ENCODE assay signal across 29 mouse cellular contexts in genomic region chr2:93083317-93083716, GRCm38 (mm10). TPM values are rescaled to one million over a fixed set of nuclear protein-coding genes. Genes with fewer than 3 reads are reported as not detected.
DNase-seq lines count a peak whose midpoint lies in the region; ATAC-seq and TF ChIP-seq lines count a peak whose summit lies in the region.
"Had no signal": no experiment of that assay in that cellular context is flagged by ENCODE, and none has a peak within 500 bp of the region (broad histone marks: within the 10 kb centered on the region; RNA-seq: fewer than 3 reads in every experiment).

No protein-coding gene starts in this region.

- ATAC-seq in hindbrain, embryonic 12.5 days (ENCODE audit: low FRiP score): no peak
- no peak for ATAC-seq in hindbrain, embryonic 13.5 days (ENCODE audit: low FRiP score)
- peak; percentile 81 for ATAC-seq in lung, embryonic 14.5 days (ENCODE audit: insufficient read depth)
- no peak for ATAC-seq in stomach, embryonic 14.5 days (ENCODE audit: insufficient number of reproducible peaks, insufficient read depth, low FRiP score, low read depth)
- no peak for ATAC-seq in stomach, postnatal 0 days (ENCODE audit: low FRiP score, low TSS enrichment)
- ATAC-seq: forebrain, embryonic 15.5 days; inflammation-experienced regulatory T-cells, adult 6 months; Patski had no signal

- H3K4me1 ChIP-seq in hindbrain, embryonic 12.5 days: peaks cover 22% of the 10 kb centered on the region
- H3K4me1 ChIP-seq in hindbrain, embryonic 13.5 days (replicated peaks): peaks cover 42% of the 10 kb centered on the region
- H3K4me1 ChIP-seq in lung, embryonic 14.5 days (ENCODE audit: insufficient read depth): peaks cover 17% of the 10 kb centered on the region
- no peaks in the 10 kb centered on the region for H3K4me1 ChIP-seq in lung, adult 2 months (ENCODE audit: control insufficient read depth, insufficient read depth, low read length)
- peaks cover 20% of the 10 kb centered on the region for H3K4me1 ChIP-seq in stomach, embryonic 14.5 days (ENCODE audit: control insufficient read depth, insufficient read depth, low read length)
- no peaks in the 10 kb centered on the region for H3K4me1 ChIP-seq in stomach, postnatal 0 days (replicated peaks; ENCODE audit: control insufficient read depth, insufficient read depth)
- H3K4me1 ChIP-seq: limb, embryonic 15.5 days; liver, embryonic 13.5 days; megakaryocyte, embryonic 14.5 days had no signal

- TF ChIP-seq EP300 in stomach, postnatal 0 days (optimal IDR thresholded peaks at IDR 0.05): no peak

- no peak for TF ChIP-seq CTCF in lung, embryonic 14.5 days (IDR thresholded peaks at IDR 0.05; ENCODE audit: low read depth)
- TF ChIP-seq CTCF in lung, adult 2 months (IDR thresholded peaks at IDR 0.05; ENCODE audit: insufficient read depth, low read length): no peak
- no peak for TF ChIP-seq CTCF in stomach, postnatal 0 days (IDR thresholded peaks at IDR 0.05; ENCODE audit: low read depth)

- no peaks in the 10 kb centered on the region for H3K9me3 ChIP-seq in hindbrain, embryonic 12.5 days (replicated peaks)
- no peaks in the 10 kb centered on the region for H3K9me3 ChIP-seq in hindbrain, embryonic 13.5 days
- H3K9me3 ChIP-seq in lung, embryonic 14.5 days (ENCODE audit: low read depth, low read length): no peaks in the 10 kb centered on the region
- H3K9me3 ChIP-seq in stomach, embryonic 14.5 days (ENCODE audit: control insufficient read depth, low read depth, low read length): no peaks in the 10 kb centered on the region; the same call in 1 of the 2 replicates
- no peaks in the 10 kb centered on the region for H3K9me3 ChIP-seq in stomach, postnatal 0 days (ENCODE audit: control insufficient read depth, low read length)
- H3K9me3 ChIP-seq: embryonic facial prominence, embryonic 13.5 days; forebrain, embryonic 10.5 days; forebrain, embryonic 15.5 days; heart, embryonic 10.5 days; heart, embryonic 15.5 days; hindbrain, embryonic 15.5 days; limb, embryonic 10.5 days; limb, embryonic 15.5 days; liver, embryonic 13.5 days; midbrain, embryonic 12.5 days; neural tube, embryonic 12.5 days had no signal

- no peaks in the 10 kb centered on the region for H3K36me3 ChIP-seq in hindbrain, embryonic 12.5 days
- no peaks in the 10 kb centered on the region for H3K36me3 ChIP-seq in hindbrain, embryonic 13.5 days
- H3K36me3 ChIP-seq in lung, embryonic 14.5 days (ENCODE audit: insufficient read depth): no peaks in the 10 kb centered on the region
- no peaks in the 10 kb centered on the region for H3K36me3 ChIP-seq in stomach, embryonic 14.5 days (ENCODE audit: control insufficient read depth, insufficient read depth, low read length)
- no peaks in the 10 kb centered on the region for H3K36me3 ChIP-seq in stomach, postnatal 0 days (ENCODE audit: control insufficient read depth, insufficient read depth, low read length)
- H3K36me3 ChIP-seq: embryonic facial prominence, embryonic 13.5 days; forebrain, embryonic 10.5 days; forebrain, embryonic 15.5 days; heart, embryonic 10.5 days; heart, embryonic 15.5 days; hindbrain, embryonic 15.5 days; limb, embryonic 10.5 days; limb, embryonic 15.5 days; liver, embryonic 13.5 days; midbrain, embryonic 12.5 days; neural tube, embryonic 12.5 days had no signal

- peak; percentile 77 for DNase-seq in lung, embryonic 14.5 days
- DNase-seq in lung, adult 2 months: no peak
- no peak for DNase-seq in stomach, postnatal 0 days (ENCODE audit: low spot score)
- no peak for DNase-seq in cerebellum, adult 9-10 months
- DNase-seq: adrenal gland, postnatal 25 days; cerebellum, adult 11-12 months; gastrocnemius, postnatal 25 days; heart, adult 11 months; kidney, adult 11 months; liver, embryonic 13.5 days; thymus, adult 18-20 months; thymus, postnatal 25 days had no signal

- no peak overlapping the region for H3K4me3 ChIP-seq in hindbrain, embryonic 12.5 days
- H3K4me3 ChIP-seq in hindbrain, embryonic 13.5 days: no peak overlapping the region
- H3K4me3 ChIP-seq in lung, embryonic 14.5 days (ENCODE audit: low read depth, low read length): no peak overlapping the region
- H3K4me3 ChIP-seq in lung, adult 2 months (replicated peaks; ENCODE audit: extremely low read depth, low read depth, low read length): no peak overlapping the region
- no peak overlapping the region for H3K4me3 ChIP-seq in stomach, embryonic 14.5 days (ENCODE audit: low read depth, low read length)
- H3K4me3 ChIP-seq in stomach, postnatal 0 days (ENCODE audit: low read depth, low read length): no peak overlapping the region
- H3K4me3 ChIP-seq: embryonic facial prominence, embryonic 13.5 days; forebrain, embryonic 10.5 days; forebrain, embryonic 15.5 days; heart, embryonic 10.5 days; heart, embryonic 15.5 days; hindbrain, embryonic 15.5 days; limb, embryonic 10.5 days; limb, embryonic 15.5 days; liver, embryonic 13.5 days; megakaryocyte, embryonic 14.5 days; midbrain, embryonic 12.5 days; myocyte; neural tube, embryonic 12.5 days had no signal

- no peak overlapping the region for H3K9ac ChIP-seq in hindbrain, embryonic 12.5 days
- H3K9ac ChIP-seq in hindbrain, embryonic 13.5 days: no peak overlapping the region
- no peak overlapping the region for H3K9ac ChIP-seq in lung, embryonic 14.5 days
- H3K9ac ChIP-seq in stomach, embryonic 14.5 days (replicated peaks; ENCODE audit: low read depth, low read length): no peak overlapping the region
- no peak overlapping the region for H3K9ac ChIP-seq in stomach, postnatal 0 days (ENCODE audit: low read length)
- H3K9ac ChIP-seq: embryonic facial prominence, embryonic 13.5 days; forebrain, embryonic 15.5 days; heart, embryonic 15.5 days; hindbrain, embryonic 15.5 days; limb, embryonic 15.5 days; liver, embryonic 13.5 days; midbrain, embryonic 12.5 days; neural tube, embryonic 12.5 days had no signal

- no peak overlapping the region for H3K4me2 ChIP-seq in hindbrain, embryonic 12.5 days (replicated peaks)
- no peak overlapping the region for H3K4me2 ChIP-seq in hindbrain, embryonic 13.5 days
- peak overlapping the region; percentile 10; the same call in 1 of the 2 replicates for H3K4me2 ChIP-seq in lung, embryonic 14.5 days
- no peak overlapping the region for H3K4me2 ChIP-seq in stomach, embryonic 14.5 days (replicated peaks; ENCODE audit: low read depth, low read length)
- H3K4me2 ChIP-seq in stomach, postnatal 0 days (replicated peaks; ENCODE audit: low read depth): no peak overlapping the region
- H3K4me2 ChIP-seq: embryonic facial prominence, embryonic 13.5 days; forebrain, embryonic 15.5 days; heart, embryonic 15.5 days; hindbrain, embryonic 15.5 days; limb, embryonic 15.5 days; liver, embryonic 13.5 days; midbrain, embryonic 12.5 days; neural tube, embryonic 12.5 days had no signal

- 47% methylated on average over 4 of the region's 4 CpGs for whole genome bisulfite sequencing in hindbrain, embryonic 12.5 days
- 51% methylated on average over 4 of the region's 4 CpGs for WGBS in hindbrain, embryonic 13.5 days
- 19% methylated on average over 4 of the region's 4 CpGs for WGBS in lung, embryonic 14.5 days
- WGBS in lung, adult 2 months: 54% methylated on average over 4 of the region's 4 CpGs
- WGBS in stomach, embryonic 14.5 days: 47% methylated on average over 4 of the region's 4 CpGs
- 58% methylated on average over 4 of the region's 4 CpGs for WGBS in stomach, postnatal 0 days

- TF ChIP-seq POLR2A in lung, adult 2 months (IDR thresholded peaks at IDR 0.05; ENCODE audit: borderline replicate concordance, extremely low read depth, low read depth, low read length): no peak

- H3K27ac ChIP-seq in hindbrain, embryonic 12.5 days: 0 out of 2 replicates have a peak overlapping the region, but pooled peaks have one; percentile 18
- no peak overlapping the region; the same call in 1 of the 2 replicates for H3K27ac ChIP-seq in hindbrain, embryonic 13.5 days
- peak overlapping the region; percentile 76 for H3K27ac ChIP-seq in lung, embryonic 14.5 days (ENCODE audit: low read depth)
- H3K27ac ChIP-seq in stomach, embryonic 14.5 days (ENCODE audit: low read length): peak overlapping the region; percentile 48; the same call in 1 of the 2 replicates
- H3K27ac ChIP-seq in stomach, postnatal 0 days (replicated peaks): no peak overlapping the region
- H3K27ac ChIP-seq: embryonic facial prominence, embryonic 13.5 days; forebrain, embryonic 10.5 days; forebrain, embryonic 15.5 days; heart, embryonic 15.5 days; hindbrain, embryonic 15.5 days; limb, embryonic 10.5 days; limb, embryonic 15.5 days; liver, embryonic 13.5 days; midbrain, embryonic 12.5 days; neural tube, embryonic 12.5 days had no signal

- H3K27me3 ChIP-seq in hindbrain, embryonic 12.5 days: no peaks in the 10 kb centered on the region
- no peaks in the 10 kb centered on the region for H3K27me3 ChIP-seq in hindbrain, embryonic 13.5 days
- H3K27me3 ChIP-seq in lung, embryonic 14.5 days (ENCODE audit: insufficient read depth, low read length): no peaks in the 10 kb centered on the region
- no peaks in the 10 kb centered on the region for H3K27me3 ChIP-seq in stomach, embryonic 14.5 days (ENCODE audit: control insufficient read depth, insufficient read depth, low read length)
- H3K27me3 ChIP-seq in stomach, postnatal 0 days (ENCODE audit: control insufficient read depth, insufficient read depth, low read length): no peaks in the 10 kb centered on the region; the same call in 1 of the 2 replicates
- H3K27me3 ChIP-seq: embryonic facial prominence, embryonic 13.5 days; forebrain, embryonic 15.5 days; heart, embryonic 15.5 days; hindbrain, embryonic 15.5 days; limb, embryonic 15.5 days; liver, embryonic 13.5 days; midbrain, embryonic 12.5 days; neural tube, embryonic 12.5 days; Patski had no signal

RNA-seq across cellular contexts. Expression of gene Prdm11, which starts 37.4 kb away (rescaled TPM):
- 2.9 and 3.6 TPM in 2 replicates for polyA plus RNA-seq in hindbrain, embryonic 12.5 days (2016; fragmentation: Nextera tagmentation; extraction: Ambion mirVana)
- 1.8 and 1.9 TPM in 2 replicates for polyA plus RNA-seq in hindbrain, embryonic 13.5 days (2015; fragmentation: Nextera tagmentation; extraction: Ambion mirVana)
- polyA plus RNA-seq in lung, embryonic 14.5 days (2014; fragmentation: Nextera tagmentation; extraction: Ambion mirVana): 4.4 and 4.8 TPM in 2 replicates
- polyA plus RNA-seq in lung, adult 2 months (2012; rRNA removed): 12.3 and 14.1 TPM in 2 replicates
- 7.6 and 8.0 TPM in 2 replicates for polyA plus RNA-seq in stomach, embryonic 14.5 days (2014; fragmentation: Nextera tagmentation; extraction: Ambion mirVana)
- 5.8 and 6.2 TPM in 2 replicates for polyA plus RNA-seq in stomach, postnatal 0 days (2015; fragmentation: Nextera tagmentation; extraction: Ambion mirVana)

Comparison
In these comparisons a context has a peak if more than half of its experiments do, and no peak if none do; other contexts are left out.
1. H3K27ac ChIP-seq: peak in hindbrain, embryonic 12.5 days (single experiment), lung, embryonic 14.5 days (single experiment) and stomach, embryonic 14.5 days (single experiment); none in hindbrain, embryonic 13.5 days (single experiment) and stomach, postnatal 0 days (single experiment).